Mouse (Mus musculus) skeletal muscle tissue, adult 2 months (tissue): Measurements from ENCODE around the gene Tmem242.

Source experiments
- DNase-seq: peaks from one replicate; pipeline ENCODE4 v3.0.0-alpha.2; 2012; ENCODE audit warnings: low read depth, low spot score

Gene Tmem242

DNA sequence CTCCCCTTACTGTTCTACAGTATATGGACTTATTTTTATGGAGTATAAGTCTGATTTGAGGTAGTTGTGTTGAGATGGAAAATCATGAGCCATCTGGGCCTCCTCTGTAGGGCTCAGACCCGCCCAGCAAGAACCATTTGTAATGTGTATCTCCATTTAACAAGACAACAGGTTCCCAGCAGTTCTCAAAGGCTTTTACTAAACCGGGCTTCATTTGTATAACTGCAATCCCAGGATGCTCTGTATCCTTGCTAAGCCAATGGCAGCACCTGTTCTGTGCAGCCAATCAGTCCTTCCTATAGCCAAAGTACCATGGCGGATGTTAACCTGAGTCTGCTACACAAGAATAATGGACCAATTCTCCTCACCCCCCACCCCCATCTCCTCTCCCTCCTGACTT lies 23.5 kb downstream of the Tmem242 start:
- no peak for DNase-seq

DNA sequence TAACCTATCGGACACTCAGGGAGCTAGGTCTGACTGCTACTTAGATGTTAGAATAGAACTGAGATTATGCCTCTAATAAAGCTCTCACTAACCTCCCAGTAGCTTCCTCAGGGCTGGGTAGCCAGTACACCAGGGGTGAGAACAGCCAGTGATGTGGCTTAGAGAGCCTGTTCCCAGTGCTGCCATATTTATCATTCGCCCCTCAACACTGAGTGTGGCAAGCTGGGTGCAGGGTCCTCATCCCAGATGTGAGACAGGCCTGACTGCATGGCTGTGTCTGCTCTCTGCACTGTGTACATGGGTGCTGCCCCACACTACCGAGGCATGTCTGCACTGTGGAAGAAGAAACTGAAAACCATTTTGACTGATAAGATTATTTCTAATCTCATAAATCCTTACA lies 26.0 kb downstream of the Tmem242 start:
- no peak for DNase-seq

- no peak for DNase-seq
Measured at GRCm38 (mm10) chr17:5413350-5413749, 26.7 kb downstream of the Tmem242 start.

GRCm38 (mm10) chr17:5412740-5413139 lies 27.3 kb downstream of the Tmem242 start:
- DNase-seq, result no peak

DNA sequence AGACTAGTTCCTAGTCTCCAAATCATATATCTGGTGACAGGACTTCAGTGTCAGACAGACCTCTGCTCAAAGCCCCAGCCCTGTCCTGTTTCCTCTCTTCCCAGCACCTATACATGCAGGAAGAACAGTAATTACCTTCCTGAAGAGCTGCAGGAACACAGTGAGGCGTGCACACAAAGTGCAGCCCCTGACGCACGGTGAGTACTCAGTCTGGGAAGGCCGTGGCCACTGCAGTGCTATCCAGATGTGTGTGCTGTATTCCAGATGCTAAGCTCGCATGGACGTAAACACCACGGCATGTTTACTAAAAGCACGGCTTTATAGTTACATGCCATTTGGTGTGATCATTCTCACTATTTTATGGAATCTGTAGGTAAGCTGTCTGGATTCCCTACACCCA lies 27.8 kb downstream of the Tmem242 start:
- DNase-seq, result no peak

- no peak for DNase-seq
Measured at GRCm38 (mm10) chr17:5411205-5411604, 28.9 kb downstream of the Tmem242 start.

GRCm38 (mm10) chr17:5410336-5410735 lies 29.7 kb downstream of the Tmem242 start:
- DNase-seq, result no peak

- no peak for DNase-seq
Measured at GRCm38 (mm10) chr17:5407030-5407429, 33.0 kb downstream of the Tmem242 start.

DNA sequence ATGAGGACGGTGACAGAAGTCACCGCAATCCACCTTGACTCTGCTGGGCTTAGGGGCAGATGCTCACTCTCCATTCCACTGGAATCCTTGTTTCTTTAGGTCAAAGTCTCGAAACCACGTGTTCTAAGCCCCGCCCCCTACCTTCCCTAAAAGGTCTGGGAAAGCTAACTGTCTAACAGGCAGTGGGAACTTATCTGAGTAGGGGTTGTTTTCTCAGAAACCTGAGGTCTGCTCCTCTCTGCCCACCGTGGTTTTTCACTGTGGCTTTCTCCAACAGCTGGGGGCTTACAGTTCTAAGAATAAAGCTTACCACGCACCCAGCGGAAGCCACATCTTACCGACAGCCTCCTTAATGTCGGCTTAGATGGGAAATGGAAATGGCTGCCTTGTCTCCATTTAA lies 33.5 kb downstream of the Tmem242 start:
- no peak for DNase-seq

DNA sequence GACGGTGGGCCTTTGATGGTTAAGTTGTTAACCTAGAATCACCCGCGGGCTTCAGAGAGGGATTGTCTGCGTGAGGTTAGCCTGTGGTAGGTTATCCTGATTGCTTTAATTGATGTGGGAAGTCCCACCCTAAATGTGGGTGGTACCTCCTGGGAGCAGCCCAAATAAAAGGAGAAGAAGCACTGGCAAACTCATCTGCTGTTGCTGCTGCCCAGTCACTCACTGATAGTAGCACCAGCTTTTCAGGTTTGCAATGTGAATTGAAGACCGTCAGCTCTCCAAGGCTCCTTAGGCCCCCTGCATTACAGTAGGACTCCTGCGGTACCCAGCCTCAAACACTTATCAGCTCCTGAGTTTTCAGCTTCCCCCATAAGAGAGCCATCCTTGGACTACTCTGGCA lies 36.2 kb downstream of the Tmem242 start:
- DNase-seq, result no peak

DNA sequence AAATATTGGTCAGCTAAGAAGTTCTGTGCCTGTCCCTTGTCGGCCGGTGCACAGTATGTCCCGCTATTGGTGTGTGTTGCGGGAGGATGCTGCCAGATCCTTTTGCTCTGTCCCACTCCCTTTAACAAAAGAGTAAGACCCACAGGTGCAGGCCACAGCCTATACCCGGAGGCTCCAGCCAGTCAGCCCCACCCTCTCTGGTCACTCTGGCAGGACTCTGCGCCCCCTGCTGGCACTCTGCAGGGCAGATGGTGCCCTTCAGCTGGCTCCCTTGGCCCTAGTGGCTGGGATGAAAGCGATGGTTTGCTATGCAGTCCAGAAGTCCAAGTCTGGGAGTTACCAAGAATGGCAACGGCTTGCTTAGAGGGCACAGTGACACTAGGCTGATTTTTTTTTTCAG lies 37.4 kb downstream of the Tmem242 start:
- DNase-seq, result peak; percentile 53

- no peak for DNase-seq
Measured at GRCm38 (mm10) chr17:5402069-5402468, 38.0 kb downstream of the Tmem242 start.

DNA sequence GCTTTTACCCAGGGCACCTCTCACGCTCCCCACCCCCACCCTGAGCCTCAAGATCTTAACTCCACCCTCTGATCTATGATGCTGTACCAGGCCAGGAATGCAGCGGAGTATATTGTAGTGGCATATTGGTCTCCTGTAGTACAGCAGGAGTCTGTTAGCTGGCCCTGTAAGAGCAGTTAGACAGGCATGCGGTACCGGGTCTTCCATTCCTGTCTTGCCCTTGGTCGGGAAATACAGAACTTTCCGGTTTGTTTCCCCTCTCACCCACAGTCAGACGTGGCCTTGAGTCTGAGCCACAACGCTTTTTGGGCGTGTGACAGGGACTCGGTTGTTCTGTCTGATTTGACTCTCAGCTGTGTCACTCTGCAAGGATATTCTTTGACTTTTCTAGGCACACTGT lies 38.8 kb downstream of the Tmem242 start:
- no peak for DNase-seq

DNA sequence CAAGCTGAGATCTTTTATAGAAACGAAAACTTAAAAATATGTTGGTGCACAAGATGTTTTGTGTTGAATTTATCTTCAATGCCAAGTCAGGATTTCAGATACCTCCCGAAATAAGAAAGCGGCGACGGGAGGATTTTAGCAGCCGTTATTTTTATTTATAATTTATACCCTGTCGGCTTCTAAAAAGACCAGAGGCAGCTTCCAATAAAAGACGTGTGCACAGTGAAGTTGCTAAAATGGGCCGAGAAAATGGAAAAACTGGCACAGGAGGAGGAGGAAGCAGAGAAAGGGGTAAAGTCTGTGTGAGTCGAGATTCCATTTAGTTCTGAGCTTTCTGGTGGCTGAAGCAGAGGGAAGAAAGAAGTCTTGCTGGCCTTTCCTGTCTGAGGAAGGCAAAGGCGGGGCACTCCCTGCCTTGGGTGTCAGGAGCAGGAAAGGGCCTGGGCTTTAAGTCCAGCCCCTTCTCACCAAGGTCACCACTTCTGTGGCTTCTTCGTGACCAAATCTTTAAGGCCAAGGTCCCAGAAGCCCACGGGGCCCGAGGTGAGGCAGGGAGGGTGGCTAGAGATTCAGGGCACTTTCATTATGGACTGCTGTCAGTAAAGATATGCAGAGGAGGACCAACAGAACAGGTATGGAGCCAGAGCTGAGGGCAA lies 39.5 kb downstream of the Tmem242 start:
- DNase-seq, result no peak

GRCm38 (mm10) chr17:5397148-5398007 lies 42.7 kb downstream of the Tmem242 start:
- peak; percentile 76 for DNase-seq

- no peak for DNase-seq
Measured at GRCm38 (mm10) chr17:5396213-5396612, 43.8 kb downstream of the Tmem242 start.

DNA sequence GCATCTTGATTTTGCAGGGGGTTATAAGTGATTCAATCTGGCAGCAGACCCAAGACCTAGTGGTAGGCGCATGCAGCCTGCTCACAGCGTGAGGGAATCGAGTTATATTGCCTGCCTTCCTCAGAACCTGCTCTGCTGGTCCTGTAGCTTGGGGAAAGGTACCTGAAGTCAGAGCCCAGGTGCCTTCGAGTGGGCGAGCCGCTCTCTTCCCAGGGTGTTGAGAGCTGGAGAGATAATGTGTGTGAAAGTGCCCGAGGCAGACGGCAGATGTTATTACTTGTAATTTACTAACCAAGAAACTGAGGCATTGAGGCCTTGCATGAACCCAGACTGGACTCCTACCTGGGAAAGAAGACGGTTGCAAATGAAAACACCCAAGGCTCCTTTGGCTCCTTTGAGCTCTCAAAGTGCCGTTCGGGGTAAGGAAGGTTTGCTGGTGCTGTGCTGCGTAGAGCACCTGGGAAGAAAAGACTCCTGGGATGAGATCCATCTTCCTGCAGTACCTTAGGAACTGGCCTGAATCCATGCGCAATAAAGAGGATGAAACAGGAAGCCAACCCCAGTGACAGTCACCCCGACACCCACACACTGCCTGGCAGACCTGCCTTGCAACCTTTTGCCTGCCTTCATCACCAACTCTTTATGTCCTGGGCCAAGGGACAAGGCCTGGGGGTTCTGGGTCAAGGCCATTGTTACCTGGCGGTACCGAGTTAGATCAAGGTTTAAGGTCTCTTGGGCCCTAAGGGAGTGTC lies 44.4 kb downstream of the Tmem242 start:
- DNase-seq, result no peak

GRCm38 (mm10) chr17:5390682-5391081 lies 49.4 kb downstream of the Tmem242 start:
- DNase-seq, result no peak

GRCm38 (mm10) chr17:5388351-5388750 lies 51.7 kb downstream of the Tmem242 start:
- DNase-seq, result no peak

- DNase-seq, result no peak
Measured at GRCm38 (mm10) chr17:5386885-5387545, 53.0 kb downstream of the Tmem242 start.

GRCm38 (mm10) chr17:5385694-5386093 lies 54.4 kb downstream of the Tmem242 start:
- no peak for DNase-seq

DNA sequence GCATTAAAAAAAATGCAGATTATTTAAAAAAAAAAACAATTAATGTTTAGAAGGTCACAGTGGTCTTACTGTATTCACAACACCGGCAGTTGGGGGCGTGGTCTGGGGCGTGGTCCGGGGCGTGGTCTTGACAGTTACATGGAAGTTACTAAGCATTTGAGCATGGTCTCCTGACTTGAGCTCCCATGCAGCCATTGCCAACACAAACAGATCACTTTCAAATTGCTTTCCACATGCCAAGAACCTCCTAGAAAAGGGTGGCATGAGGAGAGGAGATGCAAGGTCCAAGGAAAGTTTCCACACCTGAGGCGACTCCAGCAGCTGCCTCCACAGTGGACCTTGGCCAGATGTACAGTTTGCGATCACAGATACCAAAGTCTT lies 62.1 kb downstream of the Tmem242 start:
- no peak for DNase-seq
